Mouse (Mus musculus) heart, embryonic 11.5 days (tissue): Measurements from ENCODE around the gene Slc41a2. TPM values are rescaled to one million over a fixed set of nuclear protein-coding genes. Genes with fewer than 3 reads are reported as not detected.

ENCODE experiments used
- ATAC-seq: fragments of 200-750 bp; cut with Nextera tagmentation; replicated peaks from 2 replicates; pipeline ENCODE4 v1.8.0; 2017; ENCODE audit warnings: moderate library complexity; ENCODE audit not compliant: insufficient number of reproducible peaks, low FRiP score, low TSS enrichment
- H3K27ac ChIP-seq: fragments of 300-500 bp; sonication (generic); 2 replicates; pipeline ENCODE4 v1.5.1; 2014; ENCODE audit warnings: mild to moderate bottlenecking, low read depth, low read length
- H3K27me3 ChIP-seq: fragments of 300-500 bp; sonication (generic); 2 replicates; pipeline ENCODE4 v1.6.1; 2014; ENCODE audit warnings: mild to moderate bottlenecking, low read length, mixed read lengths; ENCODE audit not compliant: control insufficient read depth, insufficient read depth
- H3K36me3 ChIP-seq: fragments of 300-500 bp; sonication (generic); 2 replicates; pipeline ENCODE4 v1.6.1; 2014; ENCODE audit warnings: mild to moderate bottlenecking, low read length, moderate library complexity, mixed read lengths; ENCODE audit not compliant: control insufficient read depth, insufficient read depth
- H3K4me1 ChIP-seq: fragments of 300-500 bp; sonication (generic); 2 replicates; pipeline ENCODE4 v1.6.1; 2014; ENCODE audit warnings: low read length; ENCODE audit not compliant: control insufficient read depth, insufficient read depth
- H3K4me2 ChIP-seq: fragments of 300-500 bp; sonication (generic); 2 replicates; pipeline ENCODE4 v1.6.1; 2014; ENCODE audit warnings: mild to moderate bottlenecking, moderate library complexity
- H3K4me3 ChIP-seq: fragments of 300-500 bp; sonication (generic); 2 replicates; pipeline ENCODE4 v1.5.1; 2014; ENCODE audit warnings: low read depth, low read length
- H3K9ac ChIP-seq: fragments of 300-500 bp; sonication (generic); 2 replicates; pipeline ENCODE4 v1.6.1; 2014; ENCODE audit warnings: mild to moderate bottlenecking, low read depth, low read length, moderate library complexity
- H3K9me3 ChIP-seq: fragments of 300-500 bp; sonication (generic); replicated peaks from 2 replicates; pipeline ENCODE4 v1.6.1; 2016; ENCODE audit warnings: low read length; ENCODE audit not compliant: control insufficient read depth
- WGBS: fragments of 180-500 bp; shearing (Covaris S2); extraction: QIAGEN DNeasy Blood & Tissue Kit; methylation state at CpG from one replicate; pipeline ENCODE4 v1.1.7; 2014; ENCODE audit not compliant: insufficient replicate concordance; 5-methylcytosine and 5-hydroxymethylcytosine counted together
- polyA plus RNA-seq: library from polyadenylated mRNA; unstranded; fragments of >200 nt; fragmentation: Nextera tagmentation; extraction: Ambion mirVana; gene quantifications from 2 replicates; pipeline ENCODE4 v1.2.1, GENCODE M21; 2014

The Slc41a2 gene
- polyA plus RNA-seq, 1 experiment from 2014 or later = 0.33 TPM

DNA sequence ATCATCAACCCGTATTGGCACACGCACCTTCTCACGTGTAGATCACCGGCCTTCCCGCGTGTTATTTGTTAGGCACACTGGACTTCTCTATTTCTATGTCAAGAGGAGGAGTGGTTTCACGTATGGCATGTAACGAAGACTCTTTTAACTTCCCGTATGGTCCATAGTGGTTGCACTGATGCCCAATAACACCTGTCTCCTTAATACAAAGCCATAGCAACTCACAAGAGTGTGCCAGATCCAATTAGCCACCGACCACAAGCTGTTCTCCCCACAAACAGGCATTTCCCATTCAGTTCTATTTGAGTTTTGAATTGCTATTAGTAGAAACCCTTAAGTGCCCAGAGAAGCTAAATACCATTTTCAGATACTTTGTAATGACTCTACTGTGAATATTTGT lies 117.5 kb downstream of the Slc41a2 start:
- Histone ChIP-seq H3K4me1 (no peaks in the 10 kb centered on the region), H3K27ac (no peak overlapping the region), H3K4me3 (no peak overlapping the region), H3K36me3 (no peaks in the 10 kb centered on the region), H3K9ac (no peak overlapping the region), H3K4me2 (no peak overlapping the region), H3K27me3 (no peaks in the 10 kb centered on the region), H3K9me3 (no peaks in the 10 kb centered on the region)
- 82% methylated on average over 10 of the region's 10 CpGs for WGBS
- no peak for ATAC-seq

GRCm38 (mm10) chr10:83219729-83220128 lies 118.0 kb downstream of the Slc41a2 start:
- Histone ChIP-seq H3K4me1 (no peaks in the 10 kb centered on the region), H3K4me3 (no peak overlapping the region), H3K4me2 (no peak overlapping the region), H3K36me3 (no peaks in the 10 kb centered on the region), H3K27ac (no peak overlapping the region), H3K27me3 (no peaks in the 10 kb centered on the region), H3K9ac (no peak overlapping the region), H3K9me3 (no peaks in the 10 kb centered on the region)
- 29% methylated on average over 12 of the region's 12 CpGs for WGBS
- ATAC-seq = no peak

- Histone ChIP-seq H3K36me3 (no peaks in the 10 kb centered on the region), H3K9ac (no peak overlapping the region), H3K27ac (no peak overlapping the region), H3K4me3 (no peak overlapping the region), H3K9me3 (no peaks in the 10 kb centered on the region), H3K4me1 (no peaks in the 10 kb centered on the region), H3K27me3 (no peaks in the 10 kb centered on the region), H3K4me2 (no peak overlapping the region)
- WGBS = 71% methylated on average over 2 of the region's 2 CpGs
- ATAC-seq = no peak
These were observed 118.9 kb downstream of the Slc41a2 start for GRCm38 (mm10) chr10:83218778-83219177.

DNA sequence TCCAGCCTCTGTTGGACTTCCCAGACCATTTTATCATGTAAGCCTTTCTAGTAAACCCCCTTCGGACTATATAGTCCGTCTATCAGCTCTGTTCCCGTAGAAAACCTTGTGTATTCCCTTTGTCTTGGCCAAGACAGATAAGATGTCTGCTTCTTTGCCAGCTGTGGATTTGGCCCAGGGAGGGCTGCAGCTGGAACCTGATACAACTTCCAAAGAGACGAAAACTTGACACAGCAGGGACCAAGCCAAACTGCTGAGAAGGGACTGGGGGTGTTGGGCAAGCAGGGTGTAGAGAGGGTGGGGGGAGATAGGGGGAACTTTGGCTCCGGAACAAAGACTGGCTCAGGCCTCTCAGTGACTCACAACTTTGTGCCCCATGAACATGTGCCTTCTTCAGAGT lies 120.4 kb downstream of the Slc41a2 start:
- WGBS = 28% methylated on average over 5 of the region's 5 CpGs
- H3K4me1 ChIP-seq = no peaks in the 10 kb centered on the region
- no peak; the same call in 1 of the 2 replicates for ATAC-seq

DNA sequence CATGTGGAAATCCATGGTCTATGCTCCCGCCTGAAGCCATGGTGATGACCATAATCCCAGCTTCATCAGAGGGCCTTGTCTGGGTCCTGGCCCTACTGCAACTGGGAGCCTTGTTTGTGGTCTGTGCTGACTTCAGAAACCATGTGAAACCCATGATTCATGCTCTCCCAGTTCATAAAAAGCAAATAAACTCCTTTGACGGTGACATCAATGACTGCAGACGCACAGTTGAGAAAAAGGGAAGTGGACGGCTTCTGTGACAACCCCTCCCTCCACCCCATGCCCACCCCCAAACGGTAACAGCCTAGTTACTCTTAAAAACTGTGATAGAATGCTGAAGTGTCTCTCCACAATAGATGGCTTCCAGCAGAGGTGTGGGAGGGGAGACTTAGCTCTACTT lies 122.1 kb downstream of the Slc41a2 start:
- no peak overlapping the region for H3K4me3 ChIP-seq
- H3K36me3 ChIP-seq = no peaks in the 10 kb centered on the region
- H3K4me2 ChIP-seq = no peak overlapping the region
- no peak for ATAC-seq
- H3K27me3 ChIP-seq = no peaks in the 10 kb centered on the region
- H3K9me3 ChIP-seq = 0 out of 2 replicates have a peak, but pooled peaks cover 2% of the 10 kb centered on the region
- no peak overlapping the region for H3K9ac ChIP-seq
- H3K4me1 ChIP-seq = 0 out of 2 replicates have a peak, but pooled peaks cover 3% of the 10 kb centered on the region
- 52% methylated on average over 5 of the region's 5 CpGs for WGBS
- H3K27ac ChIP-seq = no peak overlapping the region

More for the DNA sequence above, 120.4 kb downstream of the Slc41a2 start:
- Histone ChIP-seq H3K4me3 (no peak overlapping the region), H3K9me3 (0 out of 2 replicates have a peak, but pooled peaks cover 2% of the 10 kb centered on the region), H3K4me2 (no peak overlapping the region), H3K36me3 (no peaks in the 10 kb centered on the region), H3K9ac (no peak overlapping the region), H3K27me3 (no peaks in the 10 kb centered on the region), H3K27ac (no peak overlapping the region)

- 88% methylated on average over 4 of the region's 4 CpGs for WGBS
- H3K4me3 ChIP-seq = no peak overlapping the region
- H3K4me2 ChIP-seq = no peak overlapping the region
- no peak overlapping the region for H3K9ac ChIP-seq
- 0 out of 2 replicates have a peak, but pooled peaks cover 3% of the 10 kb centered on the region for H3K4me1 ChIP-seq
- no peaks in the 10 kb centered on the region for H3K36me3 ChIP-seq
- H3K9me3 ChIP-seq = 0 out of 2 replicates have a peak, but pooled peaks cover 2% of the 10 kb centered on the region
- H3K27ac ChIP-seq = no peak overlapping the region
- no peak for ATAC-seq
- no peaks in the 10 kb centered on the region for H3K27me3 ChIP-seq
These were observed 125.1 kb downstream of the Slc41a2 start for GRCm38 (mm10) chr10:83212618-83213017.

GRCm38 (mm10) chr10:83210968-83211583 lies 126.6 kb downstream of the Slc41a2 start:
- Histone ChIP-seq H3K36me3 (no peaks in the 10 kb centered on the region), H3K9me3 (0 out of 2 replicates have a peak, but pooled peaks cover 2% of the 10 kb centered on the region), H3K27ac (no peak overlapping the region), H3K27me3 (no peaks in the 10 kb centered on the region), H3K4me1 (0 out of 2 replicates have a peak, but pooled peaks cover 3% of the 10 kb centered on the region), H3K9ac (no peak overlapping the region), H3K4me3 (no peak overlapping the region), H3K4me2 (no peak overlapping the region)
- 47% methylated on average over 6 of the region's 6 CpGs for WGBS
- ATAC-seq = no peak

- Histone ChIP-seq H3K4me3 (no peak overlapping the region), H3K4me2 (no peak overlapping the region), H3K4me1 (0 out of 2 replicates have a peak, but pooled peaks cover 3% of the 10 kb centered on the region), H3K9ac (no peak overlapping the region), H3K36me3 (no peaks in the 10 kb centered on the region), H3K9me3 (0 out of 2 replicates have a peak, but pooled peaks cover 2% of the 10 kb centered on the region), H3K27ac (no peak overlapping the region), H3K27me3 (no peaks in the 10 kb centered on the region)
- no peak for ATAC-seq
- 76% methylated on average over 16 of the region's 16 CpGs for WGBS
These were observed 127.6 kb downstream of the Slc41a2 start for GRCm38 (mm10) chr10:83210122-83210521.

DNA sequence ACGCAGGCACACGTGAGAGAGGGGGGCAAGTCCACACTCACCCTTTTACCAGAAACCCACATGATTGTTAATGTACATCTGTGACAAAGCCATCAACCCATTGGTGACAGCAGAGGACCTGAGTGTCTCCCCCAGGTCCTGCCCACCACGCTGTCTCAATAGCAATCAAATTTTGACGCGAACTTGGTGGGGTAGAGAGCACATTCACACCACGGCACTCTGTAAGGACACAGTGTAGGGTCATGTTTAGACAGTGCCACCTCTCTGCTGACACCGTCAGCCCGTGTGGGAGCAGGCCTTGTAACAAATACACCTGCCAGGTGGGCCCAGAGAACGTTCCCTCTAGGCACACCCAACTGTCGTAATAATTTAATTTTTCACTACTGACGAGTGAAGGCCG lies 128.3 kb downstream of the Slc41a2 start:
- Histone ChIP-seq H3K9me3 (0 out of 2 replicates have a peak, but pooled peaks cover 2% of the 10 kb centered on the region), H3K4me3 (no peak overlapping the region), H3K9ac (no peak overlapping the region), H3K4me1 (0 out of 2 replicates have a peak, but pooled peaks cover 3% of the 10 kb centered on the region), H3K36me3 (no peaks in the 10 kb centered on the region), H3K27me3 (no peaks in the 10 kb centered on the region), H3K27ac (no peak overlapping the region), H3K4me2 (no peak overlapping the region)
- WGBS = 79% methylated on average over 12 of the region's 12 CpGs
- no peak for ATAC-seq
